Comparison of ENCODE assay signal across 8 mouse cellular contexts in genomic region chr9:44396684-44397411, GRCm38 (mm10). TPM values are rescaled to one million over a fixed set of nuclear protein-coding genes. Genes with fewer than 3 reads are reported as not detected.
DNase-seq lines count a peak whose midpoint lies in the region; ATAC-seq and TF ChIP-seq lines count a peak whose summit lies in the region.

Gene Slc37a4, plus strand, starts transcription at chr9:44396852.

- WGBS in kidney, embryonic 14.5 days = under 1% methylated on average over 43 of the region's 43 CpGs
- WGBS in limb, embryonic 15.5 days = under 1% methylated on average over 43 of the region's 43 CpGs

- ATAC-seq in kidney, embryonic 14.5 days (ENCODE audit: low FRiP score, low TSS enrichment) = peak; percentile 98
- ATAC-seq in limb, embryonic 15.5 days (ENCODE audit: insufficient number of reproducible peaks, low FRiP score, low TSS enrichment, low read depth) = peak; percentile 97

- no peaks in the 10 kb centered on the region for H3K9me3 ChIP-seq in kidney, embryonic 14.5 days (ENCODE audit: control insufficient read depth, low read length)
- no peaks in the 10 kb centered on the region for H3K9me3 ChIP-seq in limb, embryonic 15.5 days

- DNase-seq in A20 (ENCODE audit: low read depth, low spot score) = peak; percentile 100
- DNase-seq in heart, adult 9 months (ENCODE audit: low spot score in 2 of 2) = peak; percentile 98 to 99
- peak; percentile 97 for DNase-seq in monocyte, adult 2 months (ENCODE audit: low read depth in 1 of 2, low spot score in 2 of 2)
- peak; percentile 98 for DNase-seq in spleen, postnatal 36 days (ENCODE audit: low spot score in 2 of 2)

- peak within 1 kb of the TSS; percentile 71 for H3K4me3 ChIP-seq in bone marrow macrophage, adult 2 months (ENCODE audit: insufficient read depth, low read length)
- peak within 1 kb of the TSS; percentile 69 for H3K4me3 ChIP-seq in embryonic fibroblast, embryonic 13.5 days (ENCODE audit: insufficient read depth, low read length)
- H3K4me3 ChIP-seq in kidney, embryonic 14.5 days (ENCODE audit: low read length) = peak within 1 kb of the TSS; percentile 68
- peak within 1 kb of the TSS; percentile 66 for H3K4me3 ChIP-seq in limb, embryonic 15.5 days

- H3K27me3 ChIP-seq in kidney, embryonic 14.5 days (ENCODE audit: control insufficient read depth, insufficient read depth, low read length) = no peaks in the 10 kb centered on the region
- 0 out of 2 replicates have a peak, but pooled peaks cover 3% of the 10 kb centered on the region for H3K27me3 ChIP-seq in limb, embryonic 15.5 days

- H3K9ac ChIP-seq in kidney, embryonic 14.5 days (ENCODE audit: low read depth, low read length) = peak within 1 kb of the TSS; percentile 76
- peak within 1 kb of the TSS; percentile 75 for H3K9ac ChIP-seq in limb, embryonic 15.5 days

- peak; percentile 85; the same call in 1 of the 2 replicates for TF ChIP-seq POLR2A in bone marrow macrophage, adult 2 months (IDR thresholded peaks at IDR 0.05; ENCODE audit: borderline replicate concordance, low read depth, low read length)
- peak; percentile 90 for TF ChIP-seq POLR2A in embryonic fibroblast, embryonic 13.5 days (IDR thresholded peaks at IDR 0.05; ENCODE audit: low read depth, low read length)

- peaks cover 23% of the 10 kb centered on the region for H3K36me3 ChIP-seq in kidney, embryonic 14.5 days (ENCODE audit: control insufficient read depth, insufficient read depth, low read length)
- peaks cover 31% of the 10 kb centered on the region for H3K36me3 ChIP-seq in limb, embryonic 15.5 days

- H3K27ac ChIP-seq in bone marrow macrophage, adult 2 months (ENCODE audit: insufficient read depth, low read depth, low read length) = peak within 1 kb of the TSS; percentile 53
- peak within 1 kb of the TSS; percentile 7; the same call in 1 of the 2 replicates for H3K27ac ChIP-seq in embryonic fibroblast, embryonic 13.5 days (ENCODE audit: insufficient read depth, low read length)
- peak within 1 kb of the TSS; percentile 89 for H3K27ac ChIP-seq in kidney, embryonic 14.5 days (ENCODE audit: low read depth, low read length)
- H3K27ac ChIP-seq in limb, embryonic 15.5 days = peak within 1 kb of the TSS; percentile 81

- TF ChIP-seq CTCF in bone marrow macrophage, adult 2 months (IDR thresholded peaks at IDR 0.05; ENCODE audit: low read depth, low read length) = no peak
- TF ChIP-seq CTCF in embryonic fibroblast, embryonic 13.5 days (IDR thresholded peaks at IDR 0.05; ENCODE audit: borderline replicate concordance, insufficient read depth, low read length) = no peak

- H3K4me1 ChIP-seq in bone marrow macrophage, adult 2 months (ENCODE audit: control insufficient read depth, insufficient read depth, low read length) = peaks cover 21% of the 10 kb centered on the region
- no peaks in the 10 kb centered on the region for H3K4me1 ChIP-seq in embryonic fibroblast, embryonic 13.5 days (ENCODE audit: control insufficient read depth, insufficient read depth, low read length)
- H3K4me1 ChIP-seq in kidney, embryonic 14.5 days (ENCODE audit: control insufficient read depth, insufficient read depth, low read length) = peaks cover 11% of the 10 kb centered on the region
- H3K4me1 ChIP-seq in limb, embryonic 15.5 days = peaks cover 21% of the 10 kb centered on the region; the same call in 1 of the 2 replicates

- peak within 1 kb of the TSS; percentile 96 for H3K4me2 ChIP-seq in kidney, embryonic 14.5 days (replicated peaks; ENCODE audit: low read depth, low read length)
- peak within 1 kb of the TSS; percentile 94 for H3K4me2 ChIP-seq in limb, embryonic 15.5 days

RNA-seq across cellular contexts. Expression of gene Slc37a4, which starts in this region (rescaled TPM):
- polyA plus RNA-seq in bone marrow macrophage, adult 2 months (2012; ENCODE audit: insufficient read depth, insufficient read length, missing spikeins) = 9.4 and 11.5 TPM in 2 replicates
- polyA plus RNA-seq in embryonic fibroblast, embryonic 13.5 days (2011; ENCODE audit: insufficient read length, low read depth, missing spikeins) = 7.0 and 7.7 TPM in 2 replicates
- polyA plus RNA-seq in kidney, embryonic 14.5 days (2014; fragmentation: Nextera tagmentation; extraction: Ambion mirVana) = 29.9 and 37.8 TPM in 2 replicates
- 16.2 and 18.3 TPM in 2 replicates for polyA plus RNA-seq in limb, embryonic 15.5 days (2015; fragmentation: Nextera tagmentation; extraction: Ambion mirVana)

Comparison
In these comparisons a context has a peak if more than half of its experiments do, and no peak if none do; other contexts are left out.
1. Peak in every context shown above with its lines: DNase-seq, ATAC-seq, H3K4me3 ChIP-seq and H3K27ac ChIP-seq.
2. H3K27ac ChIP-seq: peak in every context shown above with its lines; median percentile 89 in kidney, embryonic 14.5 days; 81 in limb, embryonic 15.5 days; 53 in bone marrow macrophage, adult 2 months; 7 in embryonic fibroblast, embryonic 13.5 days.